Mouse (Mus musculus): Measurements from ENCODE around the gene Rgs7.

Gene Rgs7

DNA sequence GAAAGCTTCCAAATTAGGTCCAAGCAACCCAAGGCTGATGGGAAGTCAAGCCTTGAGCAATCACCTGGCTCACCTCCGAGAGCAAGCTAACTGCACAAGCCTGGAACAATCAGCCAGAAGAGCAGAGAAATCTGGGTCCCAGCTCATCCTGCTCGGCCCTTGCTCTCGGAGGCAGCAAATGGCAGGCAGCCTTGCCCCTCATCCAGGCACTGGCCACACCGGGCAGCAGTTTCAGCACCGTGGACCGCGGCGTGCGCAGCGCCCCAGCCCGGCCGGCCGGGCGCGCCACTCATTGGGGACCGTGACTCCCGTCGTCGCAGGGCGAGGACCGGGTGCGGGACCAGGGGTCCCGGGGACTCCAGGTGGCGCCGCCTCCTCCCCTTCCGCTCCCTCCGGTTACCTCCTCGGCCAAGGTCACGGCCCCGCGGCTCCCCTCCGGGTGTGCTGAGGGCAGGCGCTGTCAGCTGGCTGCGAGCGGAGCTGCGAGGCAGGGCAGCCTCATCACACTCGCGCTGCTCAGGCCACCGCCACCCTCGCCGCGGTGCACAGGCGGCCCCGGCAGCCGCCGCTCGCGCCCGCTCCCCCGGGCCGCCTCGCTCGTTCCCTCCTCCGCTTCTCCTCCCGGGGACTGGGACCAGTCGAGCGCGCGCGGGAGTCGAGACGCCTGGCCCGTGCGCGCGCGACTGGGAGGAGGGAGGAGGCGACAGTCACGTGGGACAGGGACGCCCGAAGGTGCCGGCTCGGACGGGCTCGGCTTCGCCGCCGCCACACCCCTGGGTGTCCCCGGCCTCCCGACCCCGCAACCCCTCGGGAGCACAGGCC is at the start of gene Rgs7:
Rgs7 (minus strand) TSS at position 640 of the 822 bp plus-strand sequence.
- no peak for DNase-seq (ENCODE audit: low read depth in 1 of 2, low spot score in 2 of 2)

DNA sequence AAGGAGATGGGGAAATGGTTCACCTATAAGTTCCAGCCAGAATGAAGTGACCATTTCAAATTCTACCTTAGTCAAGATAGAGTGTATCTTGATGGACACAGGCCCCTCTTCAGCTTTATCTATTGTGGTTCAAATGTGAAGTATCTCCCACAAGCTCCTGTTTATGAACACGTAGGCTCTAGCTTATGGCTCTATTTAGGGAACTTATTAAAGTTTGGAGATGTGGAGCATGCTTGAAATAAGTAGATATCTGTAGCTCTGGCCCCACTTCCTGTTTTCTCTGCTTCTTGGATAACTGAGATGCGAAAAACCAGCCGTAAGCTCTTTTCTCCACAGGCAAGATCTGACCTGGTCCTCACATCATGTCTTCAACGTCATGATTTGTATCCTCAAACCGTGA is 48.4 kb upstream of the Rgs7 start:
- no peak for DNase-seq (ENCODE audit: low read depth in 1 of 2, low spot score in 2 of 2)

DNA sequence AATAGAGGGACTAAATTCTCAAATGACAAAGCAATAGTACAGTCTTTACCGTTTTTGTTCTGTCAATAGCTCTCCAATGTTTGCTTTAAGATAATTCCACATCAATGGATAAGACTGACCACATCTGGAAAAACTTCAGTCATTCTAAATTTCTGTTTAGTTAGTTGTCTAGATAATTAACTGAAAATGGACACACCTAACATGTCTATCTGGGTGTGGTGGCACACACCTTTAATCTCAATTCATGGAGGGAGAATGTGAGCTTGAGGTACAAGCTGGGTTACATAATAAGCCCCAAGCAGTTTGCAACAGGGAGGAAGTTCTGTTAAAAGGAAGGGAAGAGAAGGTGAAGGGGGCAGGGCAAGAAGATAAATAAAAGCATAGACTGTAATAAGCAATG is 45.0 kb upstream of the Rgs7 start:
- no peak for DNase-seq (ENCODE audit: low read depth in 1 of 2, low spot score in 2 of 2)

DNA sequence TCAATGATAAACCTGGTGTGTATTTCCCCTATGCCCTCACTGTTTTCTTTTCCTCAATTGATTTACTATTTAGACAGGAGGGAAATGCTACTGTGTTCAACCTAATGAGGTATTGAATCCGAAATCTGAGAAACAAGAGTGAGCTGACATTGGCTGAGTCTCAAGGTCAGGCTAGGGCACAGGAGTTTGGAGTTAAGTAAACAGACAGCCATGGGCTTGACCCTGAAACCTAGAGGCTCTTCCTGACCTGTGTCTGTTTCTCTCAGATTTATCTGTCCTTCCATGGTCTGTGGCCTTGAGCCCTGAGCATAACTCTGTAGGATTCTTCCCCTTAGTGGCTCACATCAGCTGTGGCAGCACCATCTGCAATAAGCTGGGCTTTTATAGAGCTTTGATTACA is 37.6 kb upstream of the Rgs7 start:
- DNase-seq (ENCODE audit: low read depth in 1 of 2, low spot score in 2 of 2): no peak

DNA sequence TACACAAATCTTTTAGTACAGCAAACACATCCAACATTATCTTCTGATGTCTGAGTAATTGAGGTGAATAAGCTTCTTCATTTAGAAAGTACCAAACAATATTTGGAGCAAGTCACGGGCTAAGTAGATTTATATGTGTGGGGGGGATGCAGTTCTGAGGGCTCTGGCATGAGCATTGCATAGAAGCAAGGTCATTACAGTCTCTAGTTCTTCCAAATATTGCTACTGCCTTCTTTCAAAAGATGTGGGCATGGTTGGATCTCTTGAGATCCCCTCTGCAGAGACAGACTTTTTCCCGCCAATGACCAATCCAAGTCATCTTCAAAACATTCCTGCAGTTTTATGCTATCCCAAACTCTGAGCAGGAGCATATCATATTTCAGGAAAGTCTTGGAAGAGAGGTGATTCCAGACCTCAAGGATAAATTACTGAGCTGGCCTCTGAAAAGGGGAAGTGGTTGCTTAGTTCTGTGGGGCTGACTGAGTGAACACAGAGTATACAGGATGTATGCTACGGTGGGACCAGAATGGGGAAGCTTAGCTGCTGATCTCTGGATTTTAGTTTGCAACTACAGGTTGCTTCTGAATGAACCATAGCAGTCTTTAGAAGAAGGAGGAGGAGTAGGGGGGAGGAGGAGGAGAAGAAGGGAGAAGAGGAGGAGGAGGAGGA is 32.5 kb upstream of the Rgs7 start:
- no peak for DNase-seq (ENCODE audit: low read depth in 1 of 2, low spot score in 2 of 2)

DNA sequence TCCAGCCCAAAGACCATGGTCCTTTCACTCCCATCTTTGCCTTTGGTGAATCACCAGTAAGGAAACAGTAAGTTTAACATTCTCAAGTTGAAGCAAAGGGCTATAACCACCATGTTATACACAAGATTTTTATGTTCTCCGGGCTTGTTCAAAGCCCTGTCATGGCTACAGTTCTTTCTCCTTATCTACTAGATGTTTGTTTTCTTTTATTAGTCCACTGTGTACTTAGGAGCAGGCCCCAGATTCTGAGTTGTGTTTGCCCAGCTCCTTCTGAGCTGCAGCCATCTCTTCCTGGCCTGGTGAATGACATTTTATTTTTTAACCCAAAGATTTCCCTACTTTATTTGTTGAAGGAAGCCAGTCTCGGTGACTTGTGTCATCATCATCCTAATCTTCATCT is 31.3 kb upstream of the Rgs7 start:
- DNase-seq (ENCODE audit: low read depth in 1 of 2, low spot score in 2 of 2): no peak

DNA sequence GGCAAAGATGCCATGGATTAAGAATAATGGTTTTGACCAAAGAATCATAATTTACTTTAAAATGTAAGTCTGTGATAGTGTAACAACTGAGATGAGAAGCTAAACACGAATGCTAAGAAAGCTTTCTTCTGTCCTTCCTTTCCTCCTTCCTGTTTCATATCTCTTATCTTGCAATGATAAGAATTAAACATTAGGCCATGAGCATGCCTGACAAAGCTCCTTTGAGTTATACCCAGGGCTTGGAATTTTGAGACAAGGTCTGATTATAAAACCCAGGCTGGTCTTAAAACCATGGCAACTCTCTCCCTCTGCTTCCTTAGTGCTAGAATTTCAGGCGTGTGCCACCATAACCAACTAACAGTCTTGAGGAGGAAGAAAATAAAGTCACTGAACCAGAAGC is 22.2 kb upstream of the Rgs7 start:
- DNase-seq (ENCODE audit: low read depth in 1 of 2, low spot score in 2 of 2): no peak

DNA sequence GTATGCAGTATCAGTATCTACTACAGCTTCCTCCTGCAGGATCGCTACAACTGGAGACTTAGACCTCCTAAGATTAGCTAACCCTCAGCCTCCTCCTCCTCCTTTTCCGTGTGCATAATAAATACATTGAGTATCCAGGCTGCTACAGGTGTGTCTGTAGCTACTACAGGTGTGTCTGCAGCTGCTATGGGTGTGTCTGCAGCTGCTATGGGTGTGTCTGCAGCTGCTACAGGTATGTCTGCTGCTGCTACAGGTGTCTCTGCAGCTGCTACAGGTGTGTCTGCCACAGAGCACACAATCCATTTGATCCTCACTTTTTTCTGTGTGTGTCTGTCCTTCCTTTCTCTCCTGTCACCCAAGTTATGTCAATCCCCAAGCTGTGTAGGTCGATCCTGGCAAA is 19.9 kb upstream of the Rgs7 start:
- DNase-seq (ENCODE audit: low read depth in 1 of 2, low spot score in 2 of 2): no peak

DNA sequence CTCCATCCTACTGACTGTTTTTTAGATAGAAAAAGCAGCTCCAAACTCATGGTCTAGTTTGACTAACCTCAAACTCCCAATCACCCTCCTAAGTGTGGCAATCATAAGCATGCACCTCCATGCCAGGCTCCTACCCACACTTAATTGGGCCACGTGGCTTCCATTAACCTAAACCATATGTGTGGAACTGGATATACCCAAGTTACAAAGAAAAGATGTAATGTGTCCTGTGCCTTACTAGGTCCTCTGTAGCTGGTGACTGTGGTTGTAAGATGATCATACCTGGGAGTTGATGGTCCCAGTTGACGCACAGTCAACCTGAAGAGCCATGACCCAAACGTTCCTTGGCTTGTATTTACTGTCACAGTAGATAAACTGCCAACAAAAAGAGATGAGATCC is 17.7 kb upstream of the Rgs7 start:
- DNase-seq (ENCODE audit: low read depth in 1 of 2, low spot score in 2 of 2): no peak

DNA sequence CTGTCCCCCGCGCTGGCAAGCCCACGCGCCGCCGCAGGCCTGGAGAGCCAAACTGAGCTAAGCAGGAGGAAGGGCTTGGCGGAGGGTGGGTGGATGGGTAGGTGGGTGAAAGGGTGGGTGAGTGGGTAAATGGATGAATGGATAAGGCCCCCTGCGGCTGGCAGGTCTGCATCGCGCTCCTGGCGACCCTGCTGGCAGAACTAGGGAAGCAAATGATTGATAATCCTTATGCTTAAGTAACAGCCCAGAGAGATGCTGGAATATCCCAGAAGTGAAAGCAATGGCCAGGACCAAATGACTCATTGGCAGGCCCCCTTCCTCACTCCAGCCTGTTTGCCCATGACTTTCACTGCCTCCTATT is 363 bp upstream of the Rgs7 start:
- DNase-seq (ENCODE audit: low read depth in 1 of 2, low spot score in 2 of 2): no peak

DNA sequence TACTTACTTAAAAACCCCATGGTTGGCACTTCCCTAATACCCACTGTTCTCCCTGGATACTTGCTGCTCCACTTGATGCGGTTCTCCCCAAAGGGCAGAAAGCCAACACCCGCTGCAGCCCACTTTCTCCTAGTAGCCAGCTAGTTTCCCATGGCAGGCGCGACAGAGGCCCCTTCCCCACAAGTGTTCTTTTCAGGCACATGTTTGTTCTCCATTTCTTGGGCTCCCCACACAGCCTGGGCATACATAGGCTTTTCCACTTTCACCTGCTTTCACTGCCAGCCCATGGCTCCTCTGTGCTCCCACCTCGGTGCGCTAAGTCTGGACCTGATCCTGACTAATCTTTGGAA is 814 bp downstream of the Rgs7 start:
- no peak for DNase-seq (ENCODE audit: low read depth in 1 of 2, low spot score in 2 of 2)

DNA sequence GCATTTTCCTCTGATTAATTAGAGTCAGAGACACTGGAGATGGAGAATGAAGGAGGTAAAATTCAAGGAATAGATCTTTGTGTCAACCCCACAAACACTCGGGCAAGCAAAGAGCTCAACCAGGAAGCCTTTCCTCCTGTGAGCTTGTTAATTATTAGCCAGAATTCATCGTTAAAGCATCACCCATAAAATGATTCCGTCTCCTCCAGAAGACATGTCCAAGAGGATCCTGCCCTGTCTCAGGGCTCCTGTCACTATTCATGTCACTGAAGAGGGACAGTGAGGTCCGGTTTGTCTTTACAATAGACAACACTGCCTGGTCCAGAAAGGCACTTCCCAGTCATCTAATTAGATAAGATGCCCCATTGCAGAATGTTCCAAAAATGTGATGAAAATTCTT is 7.2 kb downstream of the Rgs7 start:
- DNase-seq (ENCODE audit: low read depth in 1 of 2, low spot score in 2 of 2): no peak

DNA sequence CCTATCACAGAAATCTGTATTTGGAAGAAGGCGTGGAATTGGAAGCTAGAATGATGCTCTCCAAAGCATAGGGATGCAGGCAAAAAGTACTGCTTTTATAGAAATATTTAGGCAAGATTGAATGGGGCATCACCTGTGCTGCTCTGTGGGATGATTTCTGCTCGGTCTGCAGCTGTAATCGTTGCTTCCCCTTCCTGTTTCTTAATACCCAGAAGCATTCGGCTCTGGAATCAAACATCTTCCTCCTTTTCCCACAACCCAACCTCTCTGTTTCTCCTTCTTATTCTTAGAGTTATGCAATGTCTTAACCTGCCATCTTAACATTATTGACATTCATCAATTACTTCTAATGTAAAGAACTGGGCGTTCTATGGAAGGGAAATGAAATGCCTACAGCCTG is 19.2 kb downstream of the Rgs7 start:
- DNase-seq (ENCODE audit: low read depth in 1 of 2, low spot score in 2 of 2): no peak

DNA sequence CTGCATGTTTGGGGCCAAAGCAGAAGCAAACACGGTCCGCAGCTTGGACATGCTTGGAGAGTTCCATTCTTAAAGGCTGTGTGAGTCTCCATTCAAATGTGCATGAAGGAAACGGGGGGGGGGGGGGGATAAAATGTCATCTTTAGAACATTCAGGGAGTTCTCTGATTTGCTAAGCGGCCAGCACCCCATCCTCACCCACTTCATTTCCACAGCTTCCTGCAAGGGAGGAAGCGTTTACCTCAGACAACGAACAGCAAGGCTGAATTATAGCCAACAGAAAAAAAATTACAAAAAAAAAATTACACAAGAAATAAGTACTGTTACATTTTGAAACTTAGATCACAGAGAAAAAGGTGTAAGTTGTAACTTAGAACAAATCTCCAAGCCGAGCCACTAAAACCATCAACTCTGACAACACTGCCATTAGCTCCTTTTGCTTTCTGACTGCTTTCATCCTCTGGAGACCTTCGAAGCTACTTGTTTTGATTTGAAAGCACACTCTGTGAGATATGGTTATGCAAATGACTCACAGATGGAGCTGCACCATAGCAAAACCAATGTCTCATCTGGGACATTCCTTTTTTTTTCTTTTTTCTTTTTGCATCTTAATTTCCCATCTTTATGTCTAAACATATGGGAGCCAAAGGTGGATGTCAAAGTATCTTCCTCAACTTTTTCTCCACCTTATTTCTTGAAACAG is 23.1 kb downstream of the Rgs7 start:
- no peak for DNase-seq (ENCODE audit: low read depth in 1 of 2, low spot score in 2 of 2)

DNA sequence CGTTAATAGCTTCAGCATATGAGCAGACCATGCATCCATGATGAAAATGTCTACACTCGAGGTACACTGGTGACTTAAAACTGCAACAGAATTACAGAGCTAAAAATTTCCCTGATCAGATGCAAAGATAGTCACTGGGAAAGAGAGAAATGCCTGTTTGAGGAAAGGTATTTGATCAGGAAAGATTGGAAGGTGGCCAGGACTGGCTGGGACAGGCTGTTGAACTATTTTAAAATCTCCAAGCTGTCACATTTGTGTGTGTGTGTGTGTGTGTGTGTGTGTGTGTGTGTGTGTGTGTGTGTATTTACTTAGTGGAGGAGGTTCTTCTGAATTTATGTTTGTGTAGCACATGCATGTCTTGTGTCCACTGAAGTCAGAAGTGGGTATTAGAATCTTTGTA is 27.7 kb downstream of the Rgs7 start:
- no peak for DNase-seq (ENCODE audit: low read depth in 1 of 2, low spot score in 2 of 2)

DNA sequence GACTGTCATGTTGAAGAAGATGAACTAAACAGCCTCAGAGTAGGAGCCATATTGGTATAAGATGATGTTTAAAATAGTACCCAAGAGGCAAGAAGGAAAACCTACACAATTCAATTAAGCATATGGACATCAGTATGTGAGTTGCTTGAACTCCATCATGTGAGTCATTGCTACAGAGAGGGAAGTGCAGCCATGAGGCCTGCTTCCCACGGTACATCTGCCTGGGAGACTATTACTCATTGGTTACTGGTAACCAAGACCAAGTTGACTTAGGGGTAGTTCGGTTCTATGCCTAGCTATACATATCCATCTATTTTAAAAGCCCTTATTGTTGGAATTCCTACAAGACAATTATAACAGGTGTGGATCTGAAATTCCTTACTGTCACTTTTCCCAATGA is 29.9 kb downstream of the Rgs7 start:
- no peak for DNase-seq (ENCODE audit: low read depth in 1 of 2, low spot score in 2 of 2)

DNA sequence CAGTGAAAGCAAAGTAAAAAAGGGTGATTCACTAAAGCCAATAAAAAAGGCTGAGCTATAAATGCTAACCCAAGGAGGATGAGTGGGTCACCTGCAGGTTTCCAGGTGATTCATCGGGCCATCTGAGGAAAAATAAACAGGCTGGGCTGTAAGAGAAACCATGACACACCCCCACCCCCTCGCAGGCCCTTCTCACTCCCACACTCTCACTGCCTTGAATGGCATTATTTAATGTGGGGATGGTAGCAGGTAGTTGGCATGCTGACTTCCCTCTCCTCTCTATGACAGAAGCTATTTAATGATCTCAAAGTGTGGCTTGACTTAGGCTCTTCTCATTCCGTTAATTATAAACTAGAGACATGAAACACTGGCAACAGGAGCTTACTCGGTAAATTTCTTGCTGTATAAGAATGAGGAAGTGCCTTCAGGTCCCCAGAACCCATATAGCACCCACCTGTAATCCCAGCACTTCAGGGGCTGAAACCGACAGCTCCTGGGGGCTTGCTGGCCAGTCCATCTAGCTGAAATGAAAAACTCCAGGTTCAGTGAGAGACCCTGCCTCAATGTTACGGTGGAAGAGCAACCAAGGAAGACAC is 38.2 kb downstream of the Rgs7 start:
- DNase-seq (ENCODE audit: low read depth in 1 of 2, low spot score in 2 of 2): no peak

DNA sequence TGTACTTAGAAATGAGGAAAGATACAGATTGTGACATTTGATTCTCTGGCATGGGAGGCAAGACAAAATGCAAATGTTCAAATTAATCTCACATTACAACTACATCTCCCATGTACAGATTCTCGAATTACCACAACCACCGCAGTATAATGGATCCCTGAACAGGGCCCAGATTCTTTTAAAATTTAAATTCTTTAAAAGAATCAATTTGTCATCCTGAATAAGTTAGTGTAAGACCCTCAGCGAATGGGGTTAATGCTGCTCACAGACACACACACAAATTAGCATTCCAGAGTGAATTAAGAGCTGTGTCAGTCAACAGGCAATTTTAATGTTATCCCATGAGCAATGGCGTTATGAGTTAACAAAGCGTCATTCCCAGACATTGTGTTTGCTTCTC is 44.3 kb downstream of the Rgs7 start:
- DNase-seq (ENCODE audit: low read depth in 1 of 2, low spot score in 2 of 2): no peak

DNA sequence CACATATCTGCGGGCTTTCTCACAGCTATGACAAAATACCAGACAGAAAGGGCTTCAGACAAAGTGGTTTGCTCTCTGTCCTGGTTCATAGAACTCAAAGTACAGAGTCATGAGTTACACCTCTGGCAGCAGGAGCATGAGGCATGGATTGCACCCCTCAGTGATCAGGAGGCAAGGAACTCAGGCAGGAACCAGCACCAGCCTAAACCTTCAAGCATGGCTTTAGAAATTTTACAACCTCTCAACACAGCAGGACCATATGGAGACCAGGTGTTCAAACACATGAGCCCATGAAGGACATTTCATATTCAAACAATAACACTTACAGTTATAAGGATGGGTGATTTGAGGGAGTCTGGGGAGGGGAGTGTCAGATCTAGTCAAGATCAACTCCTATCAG is 49.4 kb downstream of the Rgs7 start:
- DNase-seq (ENCODE audit: low read depth in 1 of 2, low spot score in 2 of 2): no peak

DNA sequence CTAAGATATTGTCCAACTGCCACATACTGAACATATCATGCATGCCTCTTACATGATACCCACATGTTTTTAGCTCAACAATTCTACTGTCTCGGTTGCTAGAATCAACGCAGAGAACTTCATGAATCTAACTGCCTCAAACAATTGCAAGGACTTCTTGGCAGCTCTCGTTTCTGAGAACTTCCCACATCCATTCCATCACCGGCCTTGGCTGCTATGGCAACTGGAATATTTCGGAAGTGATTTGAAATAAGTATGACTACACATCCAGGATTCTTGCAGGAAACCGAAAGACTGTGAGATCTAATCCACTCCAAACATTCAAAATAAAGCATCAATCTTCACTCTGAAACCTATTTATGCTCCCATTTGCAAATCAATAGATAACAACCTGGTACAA is 50.3 kb downstream of the Rgs7 start:
- DNase-seq (ENCODE audit: low read depth in 1 of 2, low spot score in 2 of 2): no peak

DNA sequence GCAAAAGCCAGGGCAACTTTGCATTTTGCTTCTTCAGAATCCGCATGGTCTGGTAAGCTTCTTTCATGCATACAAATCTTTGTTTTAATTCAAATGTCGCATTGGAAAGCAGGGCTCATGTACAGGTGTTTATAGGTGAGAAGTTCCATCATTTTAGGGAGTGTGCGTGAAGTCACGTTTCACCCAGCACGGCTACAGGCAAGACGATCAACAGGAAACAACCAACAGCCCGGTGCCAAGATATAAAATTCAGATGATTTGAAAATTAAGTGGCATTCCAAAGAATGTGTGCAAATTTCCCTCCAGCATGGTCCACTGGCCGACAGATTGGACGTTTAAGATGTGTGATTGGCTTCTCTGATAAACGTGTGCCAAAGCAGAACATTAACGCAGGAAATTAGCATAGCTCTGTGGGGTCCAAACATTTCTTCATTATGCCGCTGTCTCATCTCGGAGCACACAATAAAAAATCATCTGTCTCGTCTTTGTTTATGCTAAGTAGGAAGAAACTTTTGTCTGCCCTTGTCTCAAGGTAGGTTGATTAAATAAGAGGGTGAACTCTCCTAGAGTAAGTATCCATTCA is 58.6 kb downstream of the Rgs7 start:
- no peak for DNase-seq (ENCODE audit: low read depth in 1 of 2, low spot score in 2 of 2)

DNA sequence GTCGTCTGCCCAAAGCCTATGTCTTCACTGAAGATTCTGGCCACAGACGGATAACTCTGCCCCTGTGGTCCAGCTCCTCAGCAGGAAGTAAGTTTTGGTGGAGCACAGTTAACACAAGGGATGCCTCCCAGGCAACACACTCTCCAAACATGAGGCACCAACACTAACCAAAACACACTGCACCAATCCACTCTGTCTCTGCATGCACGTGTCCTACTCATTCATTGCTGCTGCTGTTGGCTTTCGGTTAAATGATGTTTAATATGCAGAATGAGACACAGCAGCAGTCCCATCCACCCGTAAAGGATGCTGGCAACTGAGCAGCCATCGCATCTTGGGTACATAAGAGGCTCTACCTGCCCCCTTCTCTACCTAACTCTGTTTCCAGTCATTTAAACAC is 59.2 kb downstream of the Rgs7 start:
- DNase-seq (ENCODE audit: low read depth in 1 of 2, low spot score in 2 of 2): no peak
